Mouse (Mus musculus): ENCODE data around the gene Tec.

Gene Tec

DNA sequence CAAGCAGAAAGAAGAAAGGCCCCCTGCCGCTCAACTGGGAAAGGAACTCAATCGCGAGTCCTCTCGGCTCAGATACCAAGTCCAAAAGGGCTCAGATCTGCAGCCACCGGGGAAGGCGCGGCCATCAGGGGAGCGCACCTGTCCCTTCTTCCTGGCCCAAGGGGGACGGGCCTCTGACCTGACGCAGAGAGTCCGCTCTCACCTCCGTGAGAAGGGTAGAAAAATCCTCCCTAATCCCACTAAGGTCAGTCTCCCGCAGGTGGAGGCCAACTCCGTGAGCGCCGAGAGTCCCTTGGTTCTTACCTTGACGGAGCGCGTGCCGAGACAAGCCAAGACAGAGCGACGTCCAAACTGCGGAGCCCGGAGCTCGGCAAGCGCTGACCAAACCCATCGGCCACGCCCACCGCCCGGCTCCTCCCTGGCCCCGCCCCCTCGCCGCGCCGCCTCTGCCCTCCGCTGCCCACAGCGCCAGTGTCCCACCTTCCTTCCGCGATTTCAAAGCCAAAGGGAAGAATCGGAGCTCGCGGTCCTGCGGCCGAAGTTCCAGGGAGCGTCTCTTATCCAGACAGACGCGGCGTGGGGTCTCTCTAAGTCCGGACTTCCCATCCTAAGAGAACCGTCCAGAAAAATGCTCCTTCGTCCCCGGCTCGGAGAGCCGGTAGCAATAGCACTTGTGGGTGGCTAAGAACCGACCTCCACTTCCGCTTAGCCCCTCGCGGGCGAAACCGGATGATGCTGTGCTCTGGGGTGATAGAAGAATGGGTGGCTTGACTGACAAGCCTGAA is at the start of gene Tec:
Gene Tec, minus strand, starts transcription at position 393 of the 785 bp plus-strand sequence.
- DNase-seq (ENCODE audit: low read depth, low spot score) = peak; percentile 44

- no peak for DNase-seq (ENCODE audit: low read depth, low spot score)
Measured at GRCm38 (mm10) chr5:72916851-72917250, 48.6 kb upstream of the Tec start.

DNA sequence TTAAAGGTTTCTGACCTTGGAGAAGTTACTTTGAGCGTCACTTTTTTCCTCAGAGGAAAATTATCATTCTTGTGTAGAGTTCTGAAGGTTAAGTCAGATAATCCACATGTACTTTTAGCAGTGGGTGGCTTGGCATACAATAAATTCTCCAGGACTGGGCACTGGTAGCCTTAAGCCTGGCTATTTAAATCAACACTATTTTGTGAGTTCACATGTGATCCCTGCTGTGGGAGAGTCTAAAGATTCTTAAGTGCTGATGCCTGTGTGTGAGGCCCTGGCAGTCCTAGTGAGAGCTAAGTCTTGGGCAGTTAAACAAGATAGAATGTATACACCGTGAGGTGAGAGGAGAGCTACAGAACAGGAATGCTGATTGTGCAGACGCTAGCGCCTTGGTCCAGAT is 47.8 kb upstream of the Tec start:
- DNase-seq (ENCODE audit: low read depth, low spot score) = no peak

GRCm38 (mm10) chr5:72914633-72915561 is 46.6 kb upstream of the Tec start:
- no peak for DNase-seq (ENCODE audit: low read depth, low spot score)

- peak; percentile 93 for DNase-seq (ENCODE audit: low read depth, low spot score)
Measured at GRCm38 (mm10) chr5:72913648-72914557, 45.6 kb upstream of the Tec start, which contains the start of gene Slain2. Gene Slain2 (plus strand): TSS chr5:72914304.

DNA sequence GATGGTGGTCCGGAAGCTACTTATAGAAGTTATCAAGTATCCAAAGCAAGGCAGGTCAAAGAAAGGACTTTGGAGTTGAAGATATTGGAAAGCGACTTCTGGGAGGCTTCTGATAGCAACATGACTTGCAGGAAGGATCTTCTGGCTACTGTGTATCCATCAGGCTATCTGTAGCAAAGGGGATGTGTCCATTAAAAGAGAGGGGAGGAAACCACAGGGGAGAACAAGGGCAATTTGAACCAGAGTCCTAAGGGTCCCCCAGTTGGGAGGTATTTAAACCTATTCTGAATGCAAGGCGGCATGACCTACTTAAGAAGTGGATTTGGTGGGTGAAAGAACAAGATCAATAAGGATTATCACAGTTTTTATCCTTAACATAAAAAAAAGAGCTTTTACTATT is 43.0 kb upstream of the Tec start:
- no peak for DNase-seq (ENCODE audit: low read depth, low spot score)

- no peak for DNase-seq (ENCODE audit: low read depth, low spot score)
Measured at GRCm38 (mm10) chr5:72910373-72910772, 42.1 kb upstream of the Tec start.

- no peak for DNase-seq (ENCODE audit: low read depth, low spot score)
Measured at GRCm38 (mm10) chr5:72909363-72909762, 41.1 kb upstream of the Tec start.

GRCm38 (mm10) chr5:72908324-72908936 is 40.1 kb upstream of the Tec start:
- no peak for DNase-seq (ENCODE audit: low read depth, low spot score)

- DNase-seq (ENCODE audit: low read depth, low spot score) = no peak
Measured at GRCm38 (mm10) chr5:72907402-72907801, 39.1 kb upstream of the Tec start.

DNA sequence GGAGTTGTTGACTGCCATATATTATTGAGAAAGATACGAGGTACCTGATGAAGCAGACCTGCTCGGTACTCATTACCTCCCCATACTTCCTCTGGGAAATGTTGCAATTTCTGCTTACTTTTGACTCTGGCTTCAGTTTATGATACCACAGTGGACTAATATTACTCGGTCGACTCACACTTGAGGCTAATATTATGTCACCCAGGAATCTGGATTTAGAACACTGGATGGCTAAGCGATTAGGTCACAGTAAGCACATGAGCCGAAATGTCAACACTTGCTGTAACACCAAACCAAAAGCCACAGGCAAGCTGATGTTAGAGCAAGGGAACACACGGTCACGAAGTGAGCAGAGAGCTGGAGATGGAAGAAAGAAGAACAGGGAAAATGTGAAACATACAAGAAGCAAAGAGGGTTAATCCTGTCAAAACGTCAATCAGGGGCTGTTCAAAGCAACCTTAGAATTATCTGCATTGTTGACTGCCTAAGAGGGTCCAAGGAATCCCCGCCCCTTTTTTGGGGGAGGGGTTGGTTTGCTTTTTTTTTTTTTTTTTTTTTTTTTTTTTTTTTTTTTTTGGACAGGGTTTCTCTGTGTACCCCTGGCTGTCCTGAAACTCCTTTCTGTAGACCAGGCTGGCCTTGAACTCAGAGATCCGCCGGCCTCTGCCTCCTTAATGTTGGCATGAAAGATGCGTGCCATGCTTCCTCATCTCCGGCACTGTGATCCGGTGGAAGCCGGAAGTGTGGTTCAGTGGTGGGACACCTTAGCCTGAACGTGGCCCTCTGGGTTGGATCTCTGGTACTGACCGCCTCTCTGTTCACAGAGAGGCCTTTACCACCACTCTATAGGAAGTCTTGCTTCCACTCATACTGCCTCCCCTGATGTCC is 36.9 kb upstream of the Tec start:
- DNase-seq (ENCODE audit: low read depth, low spot score) = no peak

GRCm38 (mm10) chr5:72902876-72903516 is 34.7 kb upstream of the Tec start:
- DNase-seq (ENCODE audit: low read depth, low spot score) = no peak

DNA sequence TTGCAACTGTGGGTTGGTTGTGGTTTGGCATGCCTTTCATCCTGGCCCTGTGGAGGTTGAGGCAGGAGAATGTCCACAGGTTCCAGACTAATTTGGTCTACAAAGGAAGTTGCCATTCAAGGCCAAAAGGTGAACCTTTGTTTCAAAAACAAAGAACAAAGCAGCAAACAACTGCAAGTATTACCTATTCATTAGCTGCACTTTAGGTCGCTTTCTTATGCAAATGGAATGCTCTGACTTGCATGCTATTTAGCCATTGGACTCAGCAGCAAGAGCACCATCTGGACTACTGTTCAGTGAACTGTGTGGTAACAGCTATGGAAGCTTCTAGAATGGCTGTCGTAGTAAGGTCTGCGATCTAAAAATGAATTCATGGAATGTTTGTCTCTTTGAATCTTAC is 34.0 kb upstream of the Tec start:
- no peak for DNase-seq (ENCODE audit: low read depth, low spot score)

DNA sequence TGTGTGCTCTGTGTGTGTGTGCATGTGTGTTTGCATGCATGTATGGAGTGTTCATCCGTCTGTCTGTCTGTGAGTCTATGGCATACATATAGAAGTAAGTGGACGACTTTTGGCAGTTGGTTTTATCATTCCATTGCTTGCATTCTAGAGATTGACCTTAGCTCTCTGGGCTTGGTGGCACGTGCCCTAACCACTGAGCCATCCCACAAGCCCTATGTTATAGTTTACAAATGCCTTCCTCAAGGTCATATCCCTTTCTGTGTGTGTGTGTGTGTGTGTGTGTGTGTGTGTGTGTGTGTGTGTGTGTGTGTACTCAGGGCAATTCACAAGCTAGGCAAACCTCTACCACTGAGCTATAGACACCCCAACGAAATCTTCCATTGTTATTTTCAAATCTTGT is 33.6 kb upstream of the Tec start:
- no peak for DNase-seq (ENCODE audit: low read depth, low spot score)

DNA sequence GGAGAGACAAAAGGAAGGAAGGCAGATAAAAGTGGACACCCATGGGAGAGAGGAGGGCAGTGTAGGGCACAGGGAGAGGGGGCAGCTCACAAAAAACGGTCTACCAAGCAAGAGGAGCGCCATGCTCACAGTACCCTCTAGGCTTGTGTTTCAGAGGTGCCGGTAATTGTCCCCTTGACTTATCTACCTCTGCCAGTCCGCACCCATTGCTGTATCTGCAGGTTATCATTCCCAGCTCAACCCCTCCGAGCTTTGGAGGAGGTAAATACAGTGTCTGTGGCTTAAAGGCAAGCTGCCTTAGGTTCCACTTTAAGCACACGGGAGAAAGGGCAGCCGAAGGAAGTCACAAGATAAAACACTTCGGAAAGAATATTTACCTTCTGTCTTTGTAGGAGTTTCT is 31.0 kb upstream of the Tec start:
- no peak for DNase-seq (ENCODE audit: low read depth, low spot score)

GRCm38 (mm10) chr5:72897998-72898397 is 29.7 kb upstream of the Tec start:
- DNase-seq (ENCODE audit: low read depth, low spot score) = no peak

- DNase-seq (ENCODE audit: low read depth, low spot score) = no peak
Measured at GRCm38 (mm10) chr5:72896478-72897279, 28.4 kb upstream of the Tec start.

DNA sequence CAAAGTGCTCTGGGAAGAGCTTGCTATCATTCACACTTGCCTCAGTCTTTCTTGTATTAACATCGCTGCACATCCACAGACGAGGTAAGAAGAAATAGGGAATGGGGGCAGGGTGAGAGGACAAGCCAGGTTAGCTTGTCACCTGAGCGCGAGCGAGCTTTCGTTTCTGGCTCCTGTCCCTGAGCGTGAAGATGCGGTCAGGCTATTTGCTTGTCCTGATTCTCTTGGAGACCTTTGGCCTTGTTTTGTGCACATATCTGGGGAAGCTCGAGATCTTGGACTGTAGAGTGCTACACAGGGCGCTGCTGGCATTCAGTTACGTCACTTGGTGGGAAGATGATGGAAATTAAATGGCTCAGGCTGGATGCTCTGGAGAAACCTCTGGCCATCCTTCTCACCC is 27.0 kb upstream of the Tec start:
- DNase-seq (ENCODE audit: low read depth, low spot score) = no peak

- no peak for DNase-seq (ENCODE audit: low read depth, low spot score)
Measured at GRCm38 (mm10) chr5:72893987-72894386, 25.7 kb upstream of the Tec start.
